Mouse (Mus musculus) ES-E14 (cell line): ENCODE results near the gene Scgb1b12.
"Not testable (repeated sequence)": the region's sequence is repeated elsewhere in the genome, so short reads cannot be mapped to it uniquely, and the experiment has no call there.

Source experiments
- HCFC1 ChIP-seq: IDR thresholded peaks from 2 replicates; pipeline ENCODE4 v1.6.1; 2012; ENCODE audit warnings: low read length, inconsistent platforms, borderline replicate concordance; ENCODE audit not compliant: insufficient read depth
- MAFK ChIP-seq: IDR thresholded peaks from 2 replicates; pipeline ENCODE4 v1.6.1; 2014; ENCODE audit warnings: mild to moderate bottlenecking, low read depth, low read length, inconsistent platforms; ENCODE audit not compliant: insufficient read depth
- ZC3H11A ChIP-seq: IDR thresholded peaks from 2 replicates; pipeline ENCODE4 v1.6.1; 2012; ENCODE audit warnings: low read depth, mild to moderate bottlenecking, inconsistent platforms, low read length, borderline replicate concordance
- ZNF384 ChIP-seq: IDR thresholded peaks from 2 replicates; pipeline ENCODE4 v1.6.1; 2012; ENCODE audit warnings: low read depth, low read length, inconsistent platforms

DNA sequence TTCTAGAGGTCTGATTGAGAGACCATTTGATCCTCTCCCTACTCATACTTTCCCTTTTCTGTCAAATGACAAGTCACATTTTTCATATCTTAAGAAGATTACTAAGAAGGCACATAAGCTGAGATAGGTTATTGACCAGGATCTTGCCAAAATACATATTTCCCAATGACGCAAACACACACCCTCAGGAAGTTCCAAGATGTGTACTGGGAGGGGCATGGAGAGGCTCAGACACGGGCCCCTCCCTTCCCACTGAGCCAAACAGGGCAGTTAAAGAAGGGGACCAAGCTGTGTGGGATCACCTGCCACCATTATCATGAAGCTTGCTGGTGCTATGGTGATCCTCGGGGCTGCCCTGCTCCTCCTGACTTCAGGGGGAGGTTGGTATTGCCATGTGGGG is at the start of gene Scgb1b12:
- TF ChIP-seq HCFC1, MAFK, ZC3H11A, ZNF384: not testable (repeated sequence)
